Mouse (Mus musculus) induced T-regulatory cell, adult 2 months (primary cell): ENCODE data around the gene S100a1.

Experiments
- DNase-seq: peaks from one replicate; pipeline ENCODE4 v3.0.0-alpha.2; 2012; ENCODE audit warnings: low read depth

The S100a1 gene

GRCm38 (mm10) chr3:90509747-90510123, 4.5 kb downstream of the S100a1 start:
- no peak for DNase-seq

DNA sequence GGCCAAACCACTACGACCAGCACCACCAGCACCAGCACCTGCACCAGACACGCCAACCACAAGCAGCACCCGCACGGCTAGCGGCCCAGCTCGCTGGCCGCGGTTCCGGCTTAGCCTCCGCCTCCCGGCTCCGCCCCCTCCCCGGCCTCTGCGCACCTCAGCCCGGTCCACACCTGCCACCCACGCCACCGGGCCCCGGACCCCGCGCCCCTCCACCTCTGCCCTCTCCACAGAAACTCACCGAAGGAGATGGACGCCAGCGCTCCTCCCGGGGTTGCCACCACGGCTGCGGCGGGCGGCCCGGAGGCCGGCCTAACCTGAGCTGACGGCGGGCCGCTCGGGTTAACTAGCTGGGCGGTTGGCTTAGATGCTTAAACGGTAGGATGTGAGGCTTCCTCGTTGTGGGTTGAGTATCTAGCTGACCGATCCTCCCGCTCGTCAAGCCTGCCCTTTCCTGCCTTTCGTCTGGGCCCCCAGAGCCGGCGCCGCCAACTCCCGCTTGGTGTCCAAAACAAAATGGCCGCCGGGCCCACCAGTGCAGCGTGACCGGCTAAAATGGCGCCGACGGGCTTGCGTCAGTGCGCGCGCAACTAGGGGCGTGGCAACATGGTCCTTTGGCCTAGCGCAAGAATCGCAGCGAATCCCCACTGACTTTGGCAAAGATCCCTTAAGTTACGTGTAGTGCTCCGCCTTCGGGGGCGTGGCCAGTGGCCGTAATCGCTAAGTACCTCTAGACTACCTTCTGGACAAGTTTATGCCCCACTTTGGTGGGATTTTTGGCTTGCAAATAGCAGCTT, 5.0 kb downstream of the S100a1 start, which contains the start of gene Chtop:
Chtop (minus strand) TSS at position 549 of the 797 bp plus-strand sequence.
- peak; percentile 100 for DNase-seq

DNA sequence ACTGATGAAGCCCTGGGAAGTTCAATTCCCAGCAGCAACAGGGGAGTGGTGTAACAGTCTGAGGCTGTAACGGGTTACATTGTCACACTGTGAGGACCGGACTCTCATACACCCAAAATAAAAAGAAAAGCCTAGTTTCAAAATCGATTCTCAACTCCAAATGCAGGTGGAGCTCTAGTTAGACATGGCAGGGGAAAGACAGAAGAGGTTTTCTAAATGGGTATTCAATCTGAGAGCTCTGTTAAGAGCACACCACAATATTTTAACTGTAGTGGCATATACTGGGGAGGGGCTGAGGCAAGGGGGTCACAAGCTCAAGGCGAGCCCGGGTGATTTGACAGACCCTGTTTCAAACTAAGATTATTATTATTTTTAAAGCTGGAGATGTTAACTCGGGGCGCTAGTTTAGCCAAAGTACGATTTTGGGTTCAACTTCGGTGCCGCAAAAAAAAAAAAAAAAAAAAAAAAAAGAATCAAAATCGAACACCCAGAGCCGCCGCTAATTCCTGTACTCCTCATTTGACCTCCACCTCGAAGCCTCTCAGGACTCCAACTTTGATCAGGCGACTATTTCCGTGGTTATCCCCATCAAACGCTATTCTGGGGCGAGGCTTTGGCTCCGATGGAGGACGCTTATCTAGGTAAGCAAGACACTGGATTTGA, 5.8 kb downstream of the S100a1 start:
- DNase-seq, result peak; percentile 59

DNA sequence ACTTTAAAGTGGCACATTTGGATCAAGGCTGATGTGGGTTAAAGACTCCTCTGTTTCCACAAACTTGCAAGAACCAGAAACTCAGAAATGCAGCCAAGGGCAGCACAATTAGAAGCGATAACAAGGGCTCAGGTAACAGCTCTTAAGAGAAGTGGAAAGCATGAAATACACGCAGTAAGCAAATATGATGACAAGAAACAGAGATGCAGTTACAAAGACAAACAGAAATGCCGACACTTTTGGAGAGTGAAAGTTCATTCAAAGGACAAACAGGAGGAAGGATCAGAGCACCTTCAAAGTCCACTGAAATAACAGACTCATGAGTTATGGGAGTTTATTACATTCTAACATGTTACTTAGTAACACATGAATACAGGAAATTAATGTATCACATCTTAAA, 7.8 kb downstream of the S100a1 start:
- no peak for DNase-seq

- no peak for DNase-seq
These were observed 9.0 kb downstream of the S100a1 start for GRCm38 (mm10) chr3:90505216-90505615.

DNA sequence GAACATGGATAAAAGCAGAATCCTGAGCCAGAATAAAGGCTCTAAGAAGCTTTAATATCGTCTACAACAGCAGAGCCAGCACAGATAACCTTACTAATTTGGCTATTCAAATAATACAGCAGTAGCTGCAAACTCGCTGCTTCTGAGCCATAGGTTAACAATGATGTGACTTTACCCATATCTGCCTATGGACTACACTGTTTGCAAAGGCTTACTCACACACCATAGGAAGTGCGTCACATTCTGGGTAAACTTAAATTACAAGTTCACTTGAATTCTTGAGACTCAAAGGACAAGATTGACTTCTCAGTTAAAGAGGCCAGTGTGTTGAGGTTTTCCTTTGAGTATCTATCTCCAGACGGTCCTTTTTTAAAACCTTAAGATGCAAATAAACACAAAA, 10.7 kb downstream of the S100a1 start:
- peak; percentile 42 for DNase-seq

- DNase-seq, result no peak
These were observed 16.6 kb downstream of the S100a1 start for GRCm38 (mm10) chr3:90497597-90497996.

- DNase-seq, result no peak
These were observed 18.2 kb downstream of the S100a1 start for GRCm38 (mm10) chr3:90495850-90496525.

DNA sequence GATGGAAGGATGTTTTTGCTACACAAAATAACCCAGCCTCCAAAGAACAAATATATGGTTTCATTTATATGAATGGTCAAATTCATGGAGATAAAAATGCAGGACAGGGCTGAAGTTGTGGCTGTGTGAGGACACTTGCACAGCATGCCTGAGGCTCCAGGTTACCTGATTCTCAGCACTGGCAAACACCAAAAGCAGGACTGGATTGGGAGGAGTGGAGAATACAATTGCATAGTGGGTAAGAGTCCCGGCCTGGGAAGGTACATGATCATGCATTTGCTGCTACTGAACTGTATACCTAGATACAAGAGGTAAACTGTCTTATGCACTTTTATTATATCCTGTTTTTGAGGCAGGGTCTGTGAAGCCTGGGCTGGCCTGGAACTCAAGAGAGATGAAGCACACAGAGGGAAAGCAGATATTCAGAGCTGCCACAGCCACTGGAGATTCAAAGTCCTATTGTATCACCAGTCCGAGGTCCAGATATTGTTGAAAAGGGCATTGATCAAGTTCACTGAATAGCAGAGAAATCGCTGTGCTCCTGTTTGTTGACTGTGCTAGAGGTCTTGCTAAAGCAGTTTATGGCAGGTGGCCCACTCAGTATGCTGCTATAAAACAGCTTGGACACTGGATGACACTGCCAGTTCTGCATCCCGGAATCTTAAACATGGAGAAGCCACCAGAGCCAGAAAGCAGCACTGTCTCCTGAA, 20.2 kb downstream of the S100a1 start:
- no peak for DNase-seq

DNA sequence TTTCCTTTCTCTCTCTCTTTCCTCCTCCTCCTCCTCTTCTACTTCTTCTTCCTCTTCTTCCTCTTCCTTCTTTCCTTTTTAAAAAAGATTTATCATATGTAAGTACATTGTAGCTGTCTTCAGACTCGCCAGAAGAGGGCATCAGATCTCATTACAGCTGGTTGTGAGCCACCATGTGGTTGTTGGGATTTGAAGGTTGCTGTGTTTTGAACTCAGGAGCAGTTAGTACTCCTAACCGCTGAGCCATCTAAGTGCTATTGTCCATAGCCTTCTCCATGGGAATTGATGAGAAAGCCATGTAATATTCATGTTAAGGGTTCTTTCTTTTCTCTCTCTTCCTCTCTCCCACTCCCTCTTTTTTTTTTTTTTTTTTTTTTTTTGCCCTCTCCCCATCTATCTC, 22.8 kb downstream of the S100a1 start:
- peak; percentile 82 for DNase-seq

- peak; percentile 97 for DNase-seq
These were observed 23.4 kb downstream of the S100a1 start, which contains the start of gene Snapin for GRCm38 (mm10) chr3:90490696-90491256. TSS of gene Snapin (minus strand) at chr3:90491033.

DNA sequence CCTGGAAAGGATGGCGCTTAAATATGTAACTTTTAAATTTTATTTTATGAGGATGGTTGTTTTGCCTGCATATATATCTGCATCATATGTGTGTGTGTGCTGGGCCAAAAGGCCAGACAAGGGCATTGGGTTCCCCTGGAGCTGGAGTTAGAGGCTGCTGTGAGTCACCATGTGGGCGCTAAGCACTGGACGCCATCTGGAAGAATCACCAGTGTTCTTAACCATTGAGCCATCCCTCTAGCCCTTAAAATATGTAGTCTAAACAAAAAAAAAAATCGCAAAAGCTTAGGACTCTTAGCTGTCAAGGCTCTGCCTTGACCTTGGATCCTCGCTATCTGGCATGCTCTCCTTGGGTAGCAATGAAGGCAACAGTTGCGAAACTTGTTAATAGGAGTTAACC, 25.6 kb downstream of the S100a1 start:
- DNase-seq, result no peak

- no peak for DNase-seq
These were observed 27.2 kb downstream of the S100a1 start for GRCm38 (mm10) chr3:90486998-90487397.

- peak; percentile 99 for DNase-seq
These were observed 38.2 kb downstream of the S100a1 start, which contains the start of gene Ilf2 for GRCm38 (mm10) chr3:90475831-90476611. TSS of gene Ilf2 (plus strand) at chr3:90476126.

DNA sequence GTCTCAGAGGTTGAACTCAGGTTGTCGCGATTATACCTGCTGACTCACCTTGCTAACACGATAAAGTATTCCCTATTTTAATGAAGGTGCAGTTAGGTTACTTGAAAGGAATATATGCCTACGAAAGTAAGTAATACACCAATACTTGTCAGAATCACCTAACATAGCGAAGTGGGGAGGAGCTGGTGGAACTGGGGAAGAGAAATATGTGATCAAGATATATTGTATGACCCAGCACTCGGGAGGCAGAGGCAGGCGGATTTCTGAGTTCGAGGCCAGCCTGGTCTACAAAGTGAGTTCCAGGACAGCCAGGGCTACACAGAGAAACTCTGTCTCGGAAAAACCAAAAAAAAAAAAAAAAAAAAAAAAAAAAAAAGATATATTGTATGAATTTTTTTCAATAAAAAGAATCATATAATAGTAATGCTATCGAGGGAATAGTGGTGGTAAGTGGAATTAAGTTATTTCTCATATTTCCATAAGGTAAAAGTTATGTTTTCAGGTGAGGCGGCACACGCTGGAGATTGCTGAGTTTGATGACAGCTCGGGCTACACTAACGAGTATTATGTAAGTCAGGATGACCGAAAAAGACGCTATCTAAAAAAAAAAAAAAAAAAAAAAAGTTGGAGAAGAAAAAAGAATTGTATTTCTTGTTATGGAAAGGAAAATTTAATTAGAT, 38.9 kb downstream of the S100a1 start:
- DNase-seq, result peak; percentile 49

GRCm38 (mm10) chr3:90472213-90472612, 42.0 kb downstream of the S100a1 start:
- peak; percentile 90 for DNase-seq

GRCm38 (mm10) chr3:90467618-90468300, 46.4 kb downstream of the S100a1 start:
- DNase-seq, result no peak

DNA sequence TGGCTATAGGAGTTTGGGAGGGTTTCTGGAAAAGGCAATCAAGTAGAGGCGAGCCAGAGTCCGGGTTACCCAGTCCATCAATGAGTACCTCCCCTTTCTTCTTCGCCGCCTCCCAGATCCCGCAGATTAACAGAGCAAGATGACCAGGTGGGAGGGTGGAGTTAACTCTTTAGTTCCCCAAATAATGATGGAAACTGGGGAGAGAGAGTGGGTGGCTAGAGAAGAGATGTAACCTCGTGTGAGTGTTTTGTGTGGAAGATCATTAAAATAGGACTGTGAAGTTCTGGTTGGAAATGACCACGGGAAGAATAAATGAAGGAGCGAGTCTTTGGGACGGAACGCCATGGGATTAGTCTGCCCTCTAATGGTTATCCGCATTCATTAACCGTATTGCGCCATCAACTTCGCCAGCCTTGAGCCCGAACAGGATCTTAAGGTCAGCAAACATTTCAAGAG, 47.9 kb downstream of the S100a1 start:
- DNase-seq, result peak; percentile 67

- DNase-seq, result peak; percentile 52
These were observed 48.4 kb downstream of the S100a1 start, which contains the start of gene Npr1 for GRCm38 (mm10) chr3:90465686-90466310. TSS of gene Npr1 (minus strand) at chr3:90465866.
